Mouse (Mus musculus) midbrain, postnatal 0 days (tissue): ENCODE measurements at regions not wholly inside any gene's neighbourhood (a gene's known extent, or its start where the extent isn't known, plus 50 kb on each side); places are given as distances from the start of the nearest gene placed in this dataset.

Source experiments
- ATAC-seq: fragments of 200-750 bp; cut with Nextera tagmentation; 2 replicates; pipeline ENCODE4 v1.8.0; 2017; ENCODE audit warnings: moderate number of reproducible peaks, mild to moderate bottlenecking, moderate TSS enrichment, moderate library complexity; ENCODE audit not compliant: low FRiP score
- DNase-seq: peaks from one replicate; pipeline ENCODE4 v3.0.0-alpha.2; 2015; ENCODE audit warnings: low spot score
- H3K27ac ChIP-seq: fragments of 300-500 bp; sonication (generic); 2 replicates; pipeline ENCODE4 v1.5.1; 2014; ENCODE audit warnings: low read depth, mild to moderate bottlenecking, low read length, mixed read lengths
- H3K27me3 ChIP-seq: fragments of 300-500 bp; sonication (generic); 2 replicates; pipeline ENCODE4 v1.6.1; 2014; ENCODE audit warnings: low read length, control low read depth, mixed read lengths; ENCODE audit not compliant: insufficient read depth
- H3K36me3 ChIP-seq: fragments of 300-500 bp; sonication (generic); 2 replicates; pipeline ENCODE4 v1.6.1; 2014; ENCODE audit warnings: low read length, control low read depth, mixed read lengths; ENCODE audit not compliant: insufficient read depth
- H3K4me1 ChIP-seq: fragments of 300-500 bp; sonication (generic); 2 replicates; pipeline ENCODE4 v1.6.1; 2014; ENCODE audit warnings: mild to moderate bottlenecking, control low read depth, antibody characterized with exemption, low read length, mixed read lengths; ENCODE audit not compliant: insufficient read depth
- H3K4me2 ChIP-seq: fragments of 300-500 bp; sonication (generic); 2 replicates; pipeline ENCODE4 v1.6.1; 2014; ENCODE audit warnings: low read depth, mild to moderate bottlenecking, low read length, mixed read lengths; ENCODE audit not compliant: poor library complexity, severe bottlenecking
- H3K4me3 ChIP-seq: fragments of 300-500 bp; sonication (generic); 2 replicates; pipeline ENCODE4 v1.5.1; 2014; ENCODE audit warnings: low read depth, mild to moderate bottlenecking, low read length, moderate library complexity
- H3K9ac ChIP-seq: fragments of 300-500 bp; sonication (generic); replicated peaks from 2 replicates; pipeline ENCODE4 v1.6.1; 2014; ENCODE audit warnings: mild to moderate bottlenecking, low read length, moderate library complexity, mixed read lengths; ENCODE audit not compliant: poor library complexity, severe bottlenecking
- H3K9me3 ChIP-seq: fragments of 300-500 bp; sonication (generic); 2 replicates; pipeline ENCODE4 v1.6.1; 2016; ENCODE audit warnings: low read length, control low read depth
- CTCF ChIP-seq: IDR thresholded peaks from 2 replicates; pipeline ENCODE4 v1.5.1; 2016; ENCODE audit warnings: antibody characterized with exemption, mild to moderate bottlenecking
- WGBS: fragments of 180-500 bp; shearing (Covaris S2); extraction: QIAGEN DNeasy Blood & Tissue Kit; methylation state at CpG from one replicate; pipeline ENCODE4 v1.1.7; 2014; 5-methylcytosine and 5-hydroxymethylcytosine counted together

GRCm38 (mm10) chr2:57661838-57662237 lies 335.8 kb upstream of the Galnt5 start:
- H3K4me1 ChIP-seq, result no peaks in the 10 kb centered on the region
- 86% methylated on average over 1 of the region's 1 CpGs for WGBS
- TF ChIP-seq CTCF, result no peak
- H3K4me3 ChIP-seq, result no peak overlapping the region
- H3K36me3 ChIP-seq, result no peaks in the 10 kb centered on the region
- no peaks in the 10 kb centered on the region; the same call in 1 of the 2 replicates for H3K9me3 ChIP-seq
- H3K4me2 ChIP-seq, result no peak overlapping the region
- DNase-seq, result no peak
- no peaks in the 10 kb centered on the region for H3K27me3 ChIP-seq
- no peak for ATAC-seq
- H3K27ac ChIP-seq, result no peak overlapping the region
- H3K9ac ChIP-seq, result no peak overlapping the region

GRCm38 (mm10) chr2:57672007-57672643 lies 325.6 kb upstream of the Galnt5 start:
- ATAC-seq (no peak; the same call in 1 of the 2 replicates), DNase-seq (peak; percentile 83)
- H3K4me2 ChIP-seq, result no peak overlapping the region
- H3K27me3 ChIP-seq, result no peaks in the 10 kb centered on the region
- H3K9ac ChIP-seq, result no peak overlapping the region
- no peak overlapping the region for H3K27ac ChIP-seq
- TF ChIP-seq CTCF, result no peak
- H3K4me3 ChIP-seq, result no peak overlapping the region
- H3K36me3 ChIP-seq, result no peaks in the 10 kb centered on the region
- H3K4me1 ChIP-seq, result no peaks in the 10 kb centered on the region
- WGBS, result 43% methylated on average over 3 of the region's 3 CpGs
- no peaks in the 10 kb centered on the region for H3K9me3 ChIP-seq

DNA sequence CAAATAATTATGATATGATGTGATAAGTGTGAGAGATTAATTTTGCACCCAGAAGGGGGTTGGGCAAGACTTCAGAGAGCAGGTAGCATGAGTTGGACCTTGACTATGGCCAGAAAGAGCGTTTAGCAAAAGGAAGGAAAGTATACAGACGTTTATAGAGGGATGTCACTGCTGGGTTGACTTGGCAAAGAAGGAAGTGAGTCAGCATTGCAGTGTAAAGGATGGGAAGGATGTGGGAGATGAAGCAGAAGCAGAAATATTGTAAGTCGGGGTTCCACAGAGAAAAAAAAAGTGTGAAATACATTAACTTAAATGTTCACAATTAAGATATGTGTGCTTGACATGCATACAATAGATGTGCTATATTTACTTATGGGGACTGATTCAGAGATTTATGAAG lies 307.8 kb upstream of the Galnt5 start:
- Histone ChIP-seq H3K36me3 (no peaks in the 10 kb centered on the region), H3K4me1 (no peaks in the 10 kb centered on the region), H3K9me3 (no peaks in the 10 kb centered on the region), H3K9ac (no peak overlapping the region), H3K4me3 (no peak overlapping the region), H3K27me3 (no peaks in the 10 kb centered on the region; the same call in 1 of the 2 replicates), H3K27ac (no peak overlapping the region), H3K4me2 (no peak overlapping the region)
- no peak for TF ChIP-seq CTCF
- DNase-seq (no peak), ATAC-seq (no peak)
- WGBS, result 86% methylated on average over 3 of the region's 3 CpGs

GRCm38 (mm10) chr2:57696992-57697772 lies 300.5 kb upstream of the Galnt5 start:
- no peak overlapping the region for H3K27ac ChIP-seq
- no peak for TF ChIP-seq CTCF
- DNase-seq, result no peak
- no peaks in the 10 kb centered on the region for H3K9me3 ChIP-seq
- H3K4me3 ChIP-seq, result no peak overlapping the region
- no peaks in the 10 kb centered on the region for H3K36me3 ChIP-seq
- ATAC-seq, result no peak
- 56% methylated on average over 11 of the region's 11 CpGs for WGBS
- no peak overlapping the region for H3K4me2 ChIP-seq
- peaks cover 22% of the 10 kb centered on the region for H3K27me3 ChIP-seq
- H3K9ac ChIP-seq, result no peak overlapping the region
- no peaks in the 10 kb centered on the region for H3K4me1 ChIP-seq

DNA sequence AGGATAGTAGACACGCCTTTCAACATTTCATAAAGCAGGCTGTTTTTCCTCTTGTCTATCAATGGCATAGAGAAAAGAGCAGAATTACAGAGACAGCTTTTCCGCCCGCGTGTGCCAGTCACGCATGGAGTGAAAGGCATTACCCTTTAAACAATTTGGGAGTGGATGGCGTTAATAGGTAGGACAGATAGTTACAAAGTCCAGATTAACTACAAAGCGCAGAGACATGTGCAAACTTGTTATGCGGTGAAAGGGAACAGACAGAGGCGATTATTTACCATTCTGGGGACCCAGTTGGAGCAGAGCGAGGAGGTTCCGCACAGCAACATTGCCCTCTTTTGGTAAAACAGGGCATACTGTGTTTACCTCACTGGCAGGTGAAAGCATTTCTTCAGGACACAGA lies 299.0 kb upstream of the Galnt5 start:
- no peaks in the 10 kb centered on the region for H3K9me3 ChIP-seq
- H3K27me3 ChIP-seq, result peaks cover 26% of the 10 kb centered on the region
- no peak overlapping the region for H3K9ac ChIP-seq
- ATAC-seq (peak; percentile 81; the same call in 1 of the 2 replicates), DNase-seq (peak; percentile 85)
- H3K4me2 ChIP-seq, result peak overlapping the region; percentile 54
- H3K4me3 ChIP-seq, result peak overlapping the region; percentile 34
- H3K36me3 ChIP-seq, result no peaks in the 10 kb centered on the region
- no peak overlapping the region for H3K27ac ChIP-seq
- H3K4me1 ChIP-seq, result no peaks in the 10 kb centered on the region
- WGBS, result under 1% methylated on average over 11 of the region's 11 CpGs
- TF ChIP-seq CTCF, result peak; percentile 91

GRCm38 (mm10) chr2:57699226-57699625 lies 298.5 kb upstream of the Galnt5 start:
- Histone ChIP-seq H3K36me3 (no peaks in the 10 kb centered on the region), H3K4me1 (no peaks in the 10 kb centered on the region), H3K27me3 (peaks cover 29% of the 10 kb centered on the region), H3K9ac (no peak overlapping the region), H3K27ac (no peak overlapping the region), H3K4me2 (peak overlapping the region; percentile 54), H3K9me3 (no peaks in the 10 kb centered on the region), H3K4me3 (peak overlapping the region; percentile 34)
- no peak for TF ChIP-seq CTCF
- 13% methylated on average over 4 of the region's 4 CpGs for WGBS
- DNase-seq (peak; percentile 12), ATAC-seq (no peak)
